Mouse (Mus musculus) MEL (cell line): Measurements from ENCODE around the gene Rcl1. TPM values are rescaled to one million over a fixed set of nuclear protein-coding genes. Genes with fewer than 3 reads are reported as not detected.
A peak's percentile ranks its signal among the peaks of the same experiment; 100 is the strongest.

Source experiments
- DNase-seq: peaks from one replicate; pipeline ENCODE4 v3.0.0; 2011; ENCODE audit warnings: low read depth, low spot score
- H3K27ac ChIP-seq: 2 replicates; pipeline ENCODE4 v1.5.1; 2012; ENCODE audit warnings: low read depth, mild to moderate bottlenecking, control low read depth, low read length, moderate library complexity; ENCODE audit not compliant: control insufficient read depth
- H3K27me3 ChIP-seq, 2 experiments: fragments of 150-350 bp in 1 of 2; sonication (generic) in 1 of 2; 2 replicates each; pipeline ENCODE4 v1.6.1; 2012; ENCODE audit warnings: low read length in 2 of 2, mild to moderate bottlenecking in 2 of 2, improper control_type of control experiment in 1 of 2, moderate library complexity in 1 of 2; ENCODE audit not compliant: insufficient read depth in 2 of 2, control insufficient read depth in 1 of 2
- H3K36me3 ChIP-seq, 2 experiments: 2 replicates each; pipeline ENCODE4 v1.6.1; 2012 to 2014; ENCODE audit warnings: low read length in 2 of 2, improper control_type of control experiment in 1 of 2, inconsistent platforms in 1 of 2, mild to moderate bottlenecking in 1 of 2; ENCODE audit not compliant: insufficient read depth in 2 of 2, control insufficient read depth in 1 of 2
- H3K4me1 ChIP-seq, 2 experiments: fragments of 150-350 bp in 1 of 2; sonication (generic) in 1 of 2; 2 replicates each; pipeline ENCODE4 v1.6.1; 2012; ENCODE audit warnings: low read length in 2 of 2, improper control_type of control experiment in 1 of 2, mild to moderate bottlenecking in 1 of 2; ENCODE audit not compliant: insufficient read depth in 2 of 2, control insufficient read depth in 1 of 2
- H3K4me3 ChIP-seq, 2 experiments: fragments of 150-350 bp in 1 of 2; sonication (generic) in 1 of 2; 2 replicates each; pipeline ENCODE4 v1.5.1; 2012; ENCODE audit warnings: low read depth in 2 of 2, low read length in 2 of 2, mild to moderate bottlenecking in 2 of 2, moderate library complexity in 2 of 2, control low read depth in 1 of 2, improper control_type of control experiment in 1 of 2; ENCODE audit not compliant: control insufficient read depth in 1 of 2, insufficient read depth in 1 of 2
- H3K79me2 ChIP-seq: 2 replicates; pipeline ENCODE4 v1.6.1; 2012; ENCODE audit warnings: mild to moderate bottlenecking, low read length, moderate library complexity; ENCODE audit not compliant: control insufficient read depth, poor library complexity, insufficient read depth
- H3K9ac ChIP-seq: 2 replicates; pipeline ENCODE4 v1.6.1; 2012; ENCODE audit warnings: low read depth, mild to moderate bottlenecking, control low read depth, low read length, moderate library complexity; ENCODE audit not compliant: control insufficient read depth, poor library complexity, severe bottlenecking
- H3K9me3 ChIP-seq: fragments of 150-350 bp; sonication (generic); replicated peaks from 2 replicates; pipeline ENCODE4 v1.6.1; 2012; ENCODE audit warnings: mild to moderate bottlenecking, low read length, improper control_type of control experiment, moderate library complexity; ENCODE audit not compliant: insufficient read depth
- BHLHE40 ChIP-seq: IDR thresholded peaks from 2 replicates; pipeline ENCODE4 v1.6.1; 2012; ENCODE audit warnings: low read depth, mild to moderate bottlenecking, inconsistent platforms, low read length, improper control_type of control experiment, borderline replicate concordance
- CHD1 ChIP-seq: IDR thresholded peaks from 2 replicates; pipeline ENCODE4 v1.6.1; 2012; ENCODE audit warnings: low read depth, mild to moderate bottlenecking, inconsistent platforms, low read length, improper control_type of control experiment
- CHD2 ChIP-seq: IDR thresholded peaks from 2 replicates; pipeline ENCODE4 v1.6.1; 2011; ENCODE audit warnings: low read length, improper control_type of control experiment
- E2F4 ChIP-seq: IDR thresholded peaks from 2 replicates; pipeline ENCODE4 v1.6.1; 2011; ENCODE audit warnings: low read depth, low read length, improper control_type of control experiment, borderline replicate concordance
- ELF1 ChIP-seq: IDR thresholded peaks from 2 replicates; pipeline ENCODE4 v1.6.1; 2014; ENCODE audit warnings: low read depth, mild to moderate bottlenecking, inconsistent platforms, low read length, improper control_type of control experiment, moderate library complexity
- EP300 ChIP-seq, 2 experiments: IDR thresholded peaks; 2 replicates each; pipeline ENCODE4 v1.6.1; 2011; ENCODE audit warnings: improper control_type of control experiment in 2 of 2, low read length in 2 of 2, low read depth in 1 of 2, mild to moderate bottlenecking in 1 of 2
- ETS1 ChIP-seq: IDR thresholded peaks from 2 replicates; pipeline ENCODE4 v1.6.1; 2012; ENCODE audit warnings: low read depth, mild to moderate bottlenecking, inconsistent platforms, low read length, improper control_type of control experiment, moderate library complexity
- GABPA ChIP-seq: IDR thresholded peaks from 2 replicates; pipeline ENCODE4 v1.6.1; 2012; ENCODE audit warnings: low read depth, mild to moderate bottlenecking, inconsistent platforms, low read length, improper control_type of control experiment, moderate library complexity
- GATA1 ChIP-seq: IDR thresholded peaks from 2 replicates; pipeline ENCODE4 v1.6.1; 2011; ENCODE audit warnings: low read depth, low read length, improper control_type of control experiment
- JUND ChIP-seq: IDR thresholded peaks from 2 replicates; pipeline ENCODE4 v1.6.1; 2011; ENCODE audit warnings: low read depth, mild to moderate bottlenecking, improper control_type of control experiment, low read length
- KAT2A ChIP-seq: conservative IDR thresholded peaks from 2 replicates; pipeline ENCODE4 v1.6.1; 2012; ENCODE audit warnings: low read depth, low read length, improper control_type of control experiment, inconsistent platforms
- MAFK ChIP-seq: IDR thresholded peaks from 2 replicates; pipeline ENCODE4 v1.6.1; 2011; ENCODE audit warnings: low read depth, mild to moderate bottlenecking, low read length, improper control_type of control experiment, borderline replicate concordance
- MAX ChIP-seq: IDR thresholded peaks from 2 replicates; pipeline ENCODE4 v1.6.1; 2011; ENCODE audit warnings: low read length, improper control_type of control experiment
- MYB ChIP-seq: IDR thresholded peaks from 2 replicates; pipeline ENCODE4 v1.6.1; 2011; ENCODE audit warnings: mild to moderate bottlenecking, low read depth, low read length, improper control_type of control experiment
- NELFE ChIP-seq: IDR thresholded peaks from 2 replicates; pipeline ENCODE4 v1.6.1; 2011; ENCODE audit warnings: low read depth, low read length, improper control_type of control experiment
- NRF1 ChIP-seq: IDR thresholded peaks from 2 replicates; pipeline ENCODE4 v1.6.1; 2014; ENCODE audit warnings: low read depth, mild to moderate bottlenecking, inconsistent platforms, low read length, improper control_type of control experiment, moderate library complexity; ENCODE audit not compliant: poor library complexity, insufficient read depth, severe bottlenecking
- POLR2AphosphoS2 ChIP-seq: IDR thresholded peaks from 2 replicates; pipeline ENCODE4 v1.6.1; 2011; ENCODE audit warnings: low read length, improper control_type of control experiment
- POLR2AphosphoS5 ChIP-seq: IDR thresholded peaks from 2 replicates; pipeline ENCODE4 v1.6.1; 2012; ENCODE audit warnings: low read depth, borderline replicate concordance, mild to moderate bottlenecking, inconsistent platforms, low read length, moderate library complexity, mixed read lengths
- RAD21 ChIP-seq: IDR thresholded peaks from 2 replicates; pipeline ENCODE4 v1.6.1; 2011; ENCODE audit warnings: mild to moderate bottlenecking, low read depth, low read length, improper control_type of control experiment
- RCOR1 ChIP-seq: IDR thresholded peaks from 2 replicates; pipeline ENCODE4 v1.6.1; 2012; ENCODE audit warnings: low read depth, mild to moderate bottlenecking, inconsistent platforms, low read length, improper control_type of control experiment
- SIN3A ChIP-seq: IDR thresholded peaks from 2 replicates; pipeline ENCODE4 v1.6.1; 2012; ENCODE audit warnings: low read length, improper control_type of control experiment, inconsistent platforms
- TAL1 ChIP-seq: IDR thresholded peaks from 2 replicates; pipeline ENCODE4 v1.6.1; 2012; ENCODE audit warnings: mild to moderate bottlenecking, inconsistent platforms, low read length, moderate library complexity, mixed read lengths
- ZC3H11A ChIP-seq: IDR thresholded peaks from 2 replicates; pipeline ENCODE4 v1.6.1; 2012; ENCODE audit warnings: low read depth, mild to moderate bottlenecking, inconsistent platforms, low read length, improper control_type of control experiment
- polyA plus RNA-seq, 2 experiments: library from polyadenylated mRNA; stranded (reverse) in 1 of 2; unstranded in 1 of 2; fragments of >175 nt in 1 of 2; fragments of >200 nt in 1 of 2; gene quantifications; 2 replicates each; pipeline versions ENCODE4 v1.2.1 to v1.2.4; 2012; ENCODE audit warnings: low replicate concordance in 2 of 2, low read depth in 1 of 2; ENCODE audit not compliant: insufficient read length in 2 of 2, insufficient read depth in 1 of 2, missing spikeins in 1 of 2
- total RNA-seq: library from RNA; depleted of rRNA; stranded (reverse); fragments of 300-350 nt; gene quantifications from 2 replicates; pipeline ENCODE4 v1.2.3, GENCODE M21; 2012

Gene Rcl1
- total and polyA plus RNA-seq, 3 experiments: 86.4 to 122 TPM; not detected in 1

GRCm38 (mm10) chr19:29164528-29165166 lies 63.5 kb downstream of the Rcl1 start (continued):
- TF ChIP-seq MAX: no peak
- TF ChIP-seq NRF1: no peak
- TF ChIP-seq, all 39 proteins: peak for 12

- Histone ChIP-seq H3K4me3 (no peak overlapping the region), H3K27ac (no peak overlapping the region), H3K9ac (no peak overlapping the region), H3K27me3 (no peaks in the 10 kb centered on the region), H3K9me3 (no peaks in the 10 kb centered on the region), H3K79me2 (no peaks in the 10 kb centered on the region), H3K36me3 (peaks cover 0 to 10% of the 10 kb centered on the region in 2 experiments; a peak in 2 of 4 replicates), H3K4me1 (peaks cover 5 to 13% of the 10 kb centered on the region in 2 experiments)
- TF ChIP-seq TAL1: no peak
- TF ChIP-seq EP300 (IDR thresholded peaks at IDR 0.05; ENCODE audit: low read depth in 1 of 2, low read length in 2 of 2): no peak
- TF ChIP-seq ELF1: no peak
- no peak for TF ChIP-seq CHD1
- TF ChIP-seq KAT2A: no peak
- no peak for TF ChIP-seq BHLHE40
- DNase-seq: no peak
Measured at GRCm38 (mm10) chr19:29167938-29168337, 66.8 kb downstream of the Rcl1 start.

GRCm38 (mm10) chr19:29180336-29180735 lies 79.2 kb downstream of the Rcl1 start:
- Histone ChIP-seq H3K4me3 (no peak overlapping the region), H3K4me1 (peaks cover 2 to 4% of the 10 kb centered on the region in 2 experiments; a peak in 3 of 4 replicates), H3K27ac (no peak overlapping the region), H3K9me3 (no peaks in the 10 kb centered on the region), H3K27me3 (no peaks in the 10 kb centered on the region), H3K36me3 (peaks cover 0 to 3% of the 10 kb centered on the region in 2 experiments; a peak in 2 of 4 replicates), H3K9ac (no peak overlapping the region), H3K79me2 (no peaks in the 10 kb centered on the region)
- TF ChIP-seq RCOR1 (no peak), GABPA (no peak), EP300 (IDR thresholded peaks at IDR 0.05; ENCODE audit: low read depth in 1 of 2, low read length in 2 of 2) (0 out of 4 replicates have a peak, but pooled peaks of 1 of the 2 experiments have one; percentile 13)
- DNase-seq: no peak

GRCm38 (mm10) chr19:29182166-29182565 lies 81.0 kb downstream of the Rcl1 start:
- Histone ChIP-seq H3K27ac (no peak overlapping the region), H3K4me1 (peaks cover 17 to 19% of the 10 kb centered on the region in 2 experiments), H3K36me3 (peaks cover 0 to 15% of the 10 kb centered on the region in 2 experiments; a peak in 2 of 4 replicates), H3K27me3 (no peaks in the 10 kb centered on the region), H3K79me2 (no peaks in the 10 kb centered on the region), H3K9ac (no peak overlapping the region), H3K4me3 (no peak overlapping the region), H3K9me3 (no peaks in the 10 kb centered on the region)
- TF ChIP-seq RCOR1: no peak
- no peak for TF ChIP-seq MYB
- TF ChIP-seq JUND: no peak
- no peak for TF ChIP-seq MAFK
- no peak for TF ChIP-seq POLR2AphosphoS5
- TF ChIP-seq GATA1: no peak
- TF ChIP-seq E2F4: no peak
- no peak for TF ChIP-seq ETS1
- TF ChIP-seq CHD2: no peak
- TF ChIP-seq ZC3H11A: no peak
- no peak for TF ChIP-seq RAD21
- no peak for TF ChIP-seq POLR2AphosphoS2
- TF ChIP-seq SIN3A: no peak
- TF ChIP-seq EP300 (IDR thresholded peaks at IDR 0.05; ENCODE audit: low read depth in 1 of 2, low read length in 2 of 2): no peak
- no peak for TF ChIP-seq NELFE
- DNase-seq: no peak
